Mouse (Mus musculus): ENCODE measurements at regions not wholly inside any gene's neighbourhood (a gene's known extent, or its start where the extent isn't known, plus 50 kb on each side); places are given as distances from the start of the nearest gene placed in this dataset.

- in situ Hi-C loops (cut with MboI; ENCODE audit: low pct_ligation_motif_present, low pct_unique_long_range_greater_than_20kb, low sequenced_read_pairs) (no loop called here), dilution Hi-C loops (cut with MboI; ENCODE audit: extremely low pct_ligation_motif_present, extremely low pct_unique_long_range_greater_than_20kb, low sequenced_read_pairs) (no loop called here)
- H3K79me2 ChIP-seq (replicated peaks; ENCODE audit: control insufficient read depth, extremely low read depth, insufficient read depth, poor library complexity, severe bottlenecking): no peaks in the 10 kb centered on the region
- TF ChIP-seq POLR2AphosphoS2 (IDR thresholded peaks at IDR 0.05; ENCODE audit: low read depth, low read length) (no peak), MAZ (IDR thresholded peaks at IDR 0.05; ENCODE audit: low read depth, low read length) (no peak), MXI1 (IDR thresholded peaks at IDR 0.05; ENCODE audit: low read depth, low read length) (no peak), SMC3 (IDR thresholded peaks at IDR 0.05; ENCODE audit: low read depth, low read length) (no peak), RCOR1 (conservative IDR thresholded peaks at IDR 0.05; ENCODE audit: low read depth, low read length) (no peak), ZNF384 (IDR thresholded peaks at IDR 0.05; ENCODE audit: low read depth, low read length) (no peak), KAT2A (IDR thresholded peaks at IDR 0.05; ENCODE audit: insufficient replicate concordance, low read length) (no peak), POLR2A (IDR thresholded peaks at IDR 0.05; ENCODE audit: low read depth, low read length) (no peak), RAD21 (IDR thresholded peaks at IDR 0.05; ENCODE audit: low read depth, low read length) (no peak), MEF2A (IDR thresholded peaks at IDR 0.05; ENCODE audit: borderline replicate concordance, low read depth, low read length) (no peak), UBTF (IDR thresholded peaks at IDR 0.05; ENCODE audit: low read depth, low read length) (no peak), MYC (IDR thresholded peaks at IDR 0.05; ENCODE audit: low read depth, low read length) (no peak), CHD2 (IDR thresholded peaks at IDR 0.05; ENCODE audit: low read length) (no peak), PAX5 (IDR thresholded peaks at IDR 0.05; ENCODE audit: low read length) (no peak), GABPA (IDR thresholded peaks at IDR 0.05; ENCODE audit: insufficient replicate concordance, low read depth, low read length) (no peak), ELF1 (IDR thresholded peaks at IDR 0.05; ENCODE audit: low read depth, low read length) (no peak)
- no peak overlapping the region for H3K4me2 ChIP-seq (ENCODE audit: insufficient read depth, low read depth, poor library complexity, severe bottlenecking)
- H3K4me3 ChIP-seq (replicated peaks in 1 of 3; ENCODE audit: low read depth in 2 of 3, low read length in 2 of 3, poor library complexity in 1 of 3): no peak overlapping the region
- H3K9me3 ChIP-seq (replicated peaks; ENCODE audit: low read length): no peaks in the 10 kb centered on the region
- H3K9ac ChIP-seq (ENCODE audit: insufficient read depth, low read depth): no peak overlapping the region
- H3K27me3 ChIP-seq (replicated peaks): no peaks in the 10 kb centered on the region
- no peaks in the 10 kb centered on the region for H3K36me3 ChIP-seq (replicated peaks in 1 of 2; ENCODE audit: control insufficient read depth in 1 of 2, insufficient read depth in 1 of 2, low read length in 1 of 2)
- no peaks in the 10 kb centered on the region for H3K4me1 ChIP-seq (ENCODE audit: control insufficient read depth in 1 of 2, insufficient read depth in 2 of 2)
- no peak overlapping the region for H3K27ac ChIP-seq (ENCODE audit: insufficient read depth, low read depth)
- no peak for DNase-seq (ENCODE audit: extremely low read depth)
These were observed 125.5 kb upstream of the Adgrl2 start for GRCm38 (mm10) chr3:149115901-149116300.

- H3K36me3 ChIP-seq (replicated peaks in 1 of 2; ENCODE audit: control insufficient read depth in 1 of 2, insufficient read depth in 1 of 2, low read length in 1 of 2): no peaks in the 10 kb centered on the region
- in situ Hi-C loops (cut with MboI; ENCODE audit: low pct_ligation_motif_present, low pct_unique_long_range_greater_than_20kb, low sequenced_read_pairs): no loop called here
- no peak for DNase-seq (ENCODE audit: extremely low read depth)
These were observed 122.5 kb upstream of the Adgrl2 start for GRCm38 (mm10) chr3:149112878-149113277.

More at GRCm38 (mm10) chr3:149112878-149113277, 122.5 kb upstream of the Adgrl2 start:
- H3K9me3 ChIP-seq (replicated peaks; ENCODE audit: low read length): no peaks in the 10 kb centered on the region
- H3K27ac ChIP-seq (ENCODE audit: insufficient read depth, low read depth): no peak overlapping the region
- no peak overlapping the region for H3K4me2 ChIP-seq (ENCODE audit: insufficient read depth, low read depth, poor library complexity, severe bottlenecking)
- H3K4me1 ChIP-seq (ENCODE audit: control insufficient read depth in 1 of 2, insufficient read depth in 2 of 2): no peaks in the 10 kb centered on the region
- no peaks in the 10 kb centered on the region for H3K27me3 ChIP-seq (replicated peaks)
- H3K79me2 ChIP-seq (replicated peaks; ENCODE audit: control insufficient read depth, extremely low read depth, insufficient read depth, poor library complexity, severe bottlenecking): no peaks in the 10 kb centered on the region
- no peak overlapping the region for H3K9ac ChIP-seq (ENCODE audit: insufficient read depth, low read depth)
- dilution Hi-C loops (cut with MboI; ENCODE audit: extremely low pct_ligation_motif_present, extremely low pct_unique_long_range_greater_than_20kb, low sequenced_read_pairs): no loop called here
- TF ChIP-seq MYC (IDR thresholded peaks at IDR 0.05; ENCODE audit: low read depth, low read length): no peak
- no peak for TF ChIP-seq POLR2AphosphoS2 (IDR thresholded peaks at IDR 0.05; ENCODE audit: low read depth, low read length)
- no peak for TF ChIP-seq EP300 (IDR thresholded peaks at IDR 0.05; ENCODE audit: low read length)
- TF ChIP-seq JUN (IDR thresholded peaks at IDR 0.05; ENCODE audit: insufficient read depth, low read depth, low read length): no peak
- TF ChIP-seq POLR2A (IDR thresholded peaks at IDR 0.05; ENCODE audit: low read depth, low read length): no peak
- TF ChIP-seq ELF1 (IDR thresholded peaks at IDR 0.05; ENCODE audit: low read depth, low read length): no peak
- TF ChIP-seq ZMIZ1 (IDR thresholded peaks at IDR 0.05; ENCODE audit: low read depth, low read length): no peak
- no peak for TF ChIP-seq IRF4 (IDR thresholded peaks at IDR 0.05; ENCODE audit: low read depth, low read length)
- TF ChIP-seq RCOR1 (conservative IDR thresholded peaks at IDR 0.05; ENCODE audit: low read depth, low read length): no peak
- no peak for TF ChIP-seq MXI1 (IDR thresholded peaks at IDR 0.05; ENCODE audit: low read depth, low read length)
- TF ChIP-seq TBP (conservative IDR thresholded peaks at IDR 0.05; ENCODE audit: low read depth, low read length): no peak
- TF ChIP-seq ZKSCAN1 (IDR thresholded peaks at IDR 0.05; ENCODE audit: borderline replicate concordance, low read depth, low read length): no peak
- TF ChIP-seq CHD2 (IDR thresholded peaks at IDR 0.05; ENCODE audit: low read length): no peak
- TF ChIP-seq HCFC1 (IDR thresholded peaks at IDR 0.05; ENCODE audit: low read depth, low read length): no peak
- H3K4me3 ChIP-seq (replicated peaks in 1 of 3; ENCODE audit: low read depth in 2 of 3, low read length in 2 of 3, poor library complexity in 1 of 3): no peak overlapping the region
